Comparison of ENCODE assay signal across 9 mouse cellular contexts in the genomic region with DNA sequence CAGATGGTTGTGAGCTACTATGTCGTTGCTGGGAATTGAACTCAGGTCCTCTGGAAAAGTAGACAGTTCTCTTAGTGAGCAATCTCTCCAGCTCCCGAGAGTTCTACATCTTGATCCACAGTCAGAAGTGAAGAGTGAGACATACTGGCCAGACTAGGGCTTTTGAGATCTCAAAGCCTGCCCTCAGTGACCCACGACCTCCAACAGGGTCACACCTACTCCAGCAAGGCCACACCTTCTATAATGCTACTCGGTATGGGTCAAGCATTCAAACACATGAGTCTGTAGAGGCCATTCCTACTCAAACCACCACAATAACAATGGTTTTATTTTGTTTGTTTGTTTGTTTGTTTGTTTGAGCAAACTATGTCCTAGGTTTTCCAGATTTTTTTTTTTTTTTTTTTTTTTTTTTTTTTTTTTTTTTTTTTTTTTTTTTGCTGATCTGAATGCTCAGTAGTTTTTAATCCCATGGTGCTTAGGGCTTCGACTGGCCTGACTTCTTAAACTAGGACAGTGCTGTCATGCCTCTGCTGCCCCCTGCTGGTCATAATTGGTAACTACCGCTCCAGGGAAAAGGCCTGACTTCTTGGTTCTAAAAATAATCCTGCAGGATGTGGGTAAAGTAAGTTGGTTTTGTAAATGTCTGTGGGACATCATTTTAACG. TPM values are rescaled to one million over a fixed set of nuclear protein-coding genes. Genes with fewer than 3 reads are reported as not detected.
DNase-seq lines count a peak whose midpoint lies in the region; ATAC-seq and TF ChIP-seq lines count a peak whose summit lies in the region.
"Had no signal": no experiment of that assay in that cellular context is flagged by ENCODE, and none has a peak within 500 bp of the region (broad histone marks: within the 10 kb centered on the region; RNA-seq: fewer than 3 reads in every experiment).

No protein-coding gene starts in this region.

- peak; percentile 70; the same call in 1 of the 2 replicates for ATAC-seq in lung, embryonic 14.5 days (ENCODE audit: insufficient read depth)

- WGBS in lung, embryonic 14.5 days: 48% methylated on average over 7 of the region's 7 CpGs

- peak; percentile 91 for TF ChIP-seq CTCF in lung, embryonic 14.5 days (IDR thresholded peaks at IDR 0.05; ENCODE audit: low read depth)

- H3K9me3 ChIP-seq in lung, embryonic 14.5 days (ENCODE audit: low read depth, low read length): no peaks in the 10 kb centered on the region

- H3K9ac ChIP-seq in lung, embryonic 14.5 days: no peak overlapping the region
- H3K9ac ChIP-seq: limb, embryonic 12.5 days had no signal

- no peak overlapping the region for H3K27ac ChIP-seq in lung, embryonic 14.5 days (ENCODE audit: low read depth)
- H3K27ac ChIP-seq: limb, embryonic 12.5 days had no signal

- DNase-seq in CD8-positive naive resting alpha-beta T cell, adult 2 months (ENCODE audit: low read depth in 2 of 2, low spot score in 2 of 2): peak; percentile 77 to 83
- peak; percentile 91 for DNase-seq in adrenal gland, postnatal 14 days
- peak; percentile 76 for DNase-seq in embryo, embryonic 9.5 days (ENCODE audit: extremely low spot score)
- peak; percentile 92 for DNase-seq in heart, adult 8-10 months (ENCODE audit: low spot score)
- DNase-seq in layer of hippocampus, adult 18-20 months (ENCODE audit: low spot score in 2 of 2): peak; percentile 74 to 91
- DNase-seq in lung, embryonic 14.5 days: peak; percentile 92
- peak; percentile 81 for DNase-seq in right cerebral cortex, adult 18-20 months
- peak; percentile 61 for DNase-seq in urinary bladder, adult 2 months (ENCODE audit: low spot score)

- H3K4me2 ChIP-seq in lung, embryonic 14.5 days: no peak overlapping the region
- H3K4me2 ChIP-seq: limb, embryonic 12.5 days had no signal

- H3K27me3 ChIP-seq in lung, embryonic 14.5 days (ENCODE audit: insufficient read depth, low read length): no peaks in the 10 kb centered on the region
- H3K27me3 ChIP-seq: limb, embryonic 12.5 days had no signal

- no peaks in the 10 kb centered on the region for H3K36me3 ChIP-seq in lung, embryonic 14.5 days (ENCODE audit: insufficient read depth)
- H3K36me3 ChIP-seq: limb, embryonic 12.5 days had no signal

- no peak overlapping the region for H3K4me3 ChIP-seq in lung, embryonic 14.5 days (ENCODE audit: low read depth, low read length)
- H3K4me3 ChIP-seq: limb, embryonic 12.5 days had no signal

- H3K4me1 ChIP-seq in lung, embryonic 14.5 days (ENCODE audit: insufficient read depth): no peaks in the 10 kb centered on the region

RNA-seq across cellular contexts. Expression of a gene that starts 12.1 kb away (rescaled TPM):
- total RNA-seq in adrenal gland, postnatal 14 days (2021): 9.6 and 14.2 TPM in 2 replicates
- total RNA-seq in heart, adult 8-10 months (2022): 10 to 100 TPM in 2 of 4 experiments, 1 to 10 TPM in 2; 8.4 to 11.3 (median 9.8) TPM
- total RNA-seq in layer of hippocampus, adult 18-20 months (2021): 1 to 10 TPM; 3.7 to 3.8 TPM
- polyA plus RNA-seq in lung, embryonic 14.5 days (2014; fragmentation: Nextera tagmentation; extraction: Ambion mirVana): 4.7 and 5.4 TPM in 2 replicates
- polyA plus RNA-seq in urinary bladder, adult 2 months (2012; rRNA removed): 7.5 and 8.0 TPM in 2 replicates
